In genomic region chr7:44952611-44953306, GRCm38 (mm10) we compare ENCODE assay signal across 8 mouse cellular contexts. TPM values are rescaled to one million over a fixed set of nuclear protein-coding genes. Genes with fewer than 3 reads are reported as not detected.
DNase-seq lines count a peak whose midpoint lies in the region.

No protein-coding gene starts in this region.

- H3K4me3 ChIP-seq in megakaryocyte, embryonic 14.5 days (replicated peaks): peak overlapping the region; percentile 93

- H3K4me1 ChIP-seq in megakaryocyte, embryonic 14.5 days: peaks cover 34% of the 10 kb centered on the region

- no peaks in the 10 kb centered on the region for H3K36me3 ChIP-seq in megakaryocyte, embryonic 14.5 days (replicated peaks; ENCODE audit: low read length)

- intact Hi-C loops in gastrocnemius, postnatal 14 days (cut with DNase I; ENCODE audit: low total_unique reads): loop anchor here (10.0 kb wide), 1 partner anchor 48 kb away; no protein-coding TSS in a partner anchor

- peaks cover 66% of the 10 kb centered on the region for H3K27me3 ChIP-seq in megakaryocyte, embryonic 14.5 days (replicated peaks)

- DNase-seq in adrenal gland, adult 8-10 months: peak; percentile 94
- DNase-seq in embryo, embryonic 11 days: peak; percentile 96
- DNase-seq in gastrocnemius, postnatal 14 days: peak; percentile 93
- peak; percentile 86 for DNase-seq in induced T-regulatory cell, adult 2 months (ENCODE audit: low read depth)
- peak; percentile 74 to 92 for DNase-seq in left cerebral cortex, adult 9 months (ENCODE audit: low spot score in 2 of 2)
- DNase-seq in right cerebral cortex, postnatal 10 days (ENCODE audit: low spot score in 2 of 2): peak; percentile 92
- peak; percentile 93 to 95 for DNase-seq in urinary bladder, postnatal 36 days (ENCODE audit: low spot score in 2 of 2)

- H3K9me3 ChIP-seq in megakaryocyte, embryonic 14.5 days: no peaks in the 10 kb centered on the region

RNA-seq across cellular contexts. Expression of gene Tsks, which starts 9.8 kb away (rescaled TPM):
- total RNA-seq in adrenal gland, adult 8-10 months (2022): not detected
- total RNA-seq in gastrocnemius, postnatal 14 days (2021): not detected
- 0.62 TPM in 1 of 2 replicates, not detected in the other for polyA plus RNA-seq in megakaryocyte, embryonic 14.5 days (2012; ENCODE audit: insufficient read depth, low replicate concordance)

RNA-seq across cellular contexts. Expression of gene Cpt1c, which starts 21.9 kb away (rescaled TPM):
- total RNA-seq in adrenal gland, adult 8-10 months (2022): 10 to 100 TPM; 13.7 to 28.4 (median 20.4) TPM
- 1 to 10 TPM; 2.3 to 2.7 TPM for total RNA-seq in gastrocnemius, postnatal 14 days (2021)
- polyA plus RNA-seq in megakaryocyte, embryonic 14.5 days (2012; ENCODE audit: insufficient read depth, low replicate concordance): 0.82 TPM in 1 of 2 replicates, not detected in the other

RNA-seq across cellular contexts. Expression of gene Ap2a1, which starts 23.5 kb away (rescaled TPM):
- 100 to 1,000 TPM in 3 of 4 experiments, 10 to 100 TPM in 1; 99.8 to 139 (median 118) TPM for total RNA-seq in adrenal gland, adult 8-10 months (2022)
- 10 to 100 TPM; 55.4 to 60.8 TPM for total RNA-seq in gastrocnemius, postnatal 14 days (2021)
- polyA plus RNA-seq in megakaryocyte, embryonic 14.5 days (2012; ENCODE audit: insufficient read depth, low replicate concordance): 137 and 235 TPM in 2 replicates

RNA-seq across cellular contexts. Expression of gene Prmt1, which starts 33.6 kb away (rescaled TPM):
- 100 to 1,000 TPM; 221 to 296 (median 243) TPM for total RNA-seq in adrenal gland, adult 8-10 months (2022)
- total RNA-seq in gastrocnemius, postnatal 14 days (2021): 100 to 1,000 TPM; 144 to 227 TPM
- 7.0 and 74.9 TPM in 2 replicates for polyA plus RNA-seq in megakaryocyte, embryonic 14.5 days (2012; ENCODE audit: insufficient read depth, low replicate concordance)

RNA-seq across cellular contexts. Expression of gene Irf3, which starts 44.7 kb away (rescaled TPM):
- 100 to 1,000 TPM; 118 to 180 (median 144) TPM for total RNA-seq in adrenal gland, adult 8-10 months (2022)
- total RNA-seq in gastrocnemius, postnatal 14 days (2021): 10 to 100 TPM; 20.0 to 22.2 TPM
- 44.2 and 87.0 TPM in 2 replicates for polyA plus RNA-seq in megakaryocyte, embryonic 14.5 days (2012; ENCODE audit: insufficient read depth, low replicate concordance)

Comparison
In these comparisons a context has a peak if more than half of its experiments do, and no peak if none do; other contexts are left out.
1. Peak in every context shown above with its lines: DNase-seq and H3K4me3 ChIP-seq.